Mouse (Mus musculus) c-Kit-positive CD71-positive TER-119-negative erythroid progenitor cells, embryonic 14.5 days (primary cell): ENCODE data around the gene Grasp.

Source experiments
- DNase-seq: peaks from one replicate; pipeline ENCODE4 v3.0.0-alpha.2; 2013; ENCODE audit warnings: low read depth

The Grasp gene

DNA sequence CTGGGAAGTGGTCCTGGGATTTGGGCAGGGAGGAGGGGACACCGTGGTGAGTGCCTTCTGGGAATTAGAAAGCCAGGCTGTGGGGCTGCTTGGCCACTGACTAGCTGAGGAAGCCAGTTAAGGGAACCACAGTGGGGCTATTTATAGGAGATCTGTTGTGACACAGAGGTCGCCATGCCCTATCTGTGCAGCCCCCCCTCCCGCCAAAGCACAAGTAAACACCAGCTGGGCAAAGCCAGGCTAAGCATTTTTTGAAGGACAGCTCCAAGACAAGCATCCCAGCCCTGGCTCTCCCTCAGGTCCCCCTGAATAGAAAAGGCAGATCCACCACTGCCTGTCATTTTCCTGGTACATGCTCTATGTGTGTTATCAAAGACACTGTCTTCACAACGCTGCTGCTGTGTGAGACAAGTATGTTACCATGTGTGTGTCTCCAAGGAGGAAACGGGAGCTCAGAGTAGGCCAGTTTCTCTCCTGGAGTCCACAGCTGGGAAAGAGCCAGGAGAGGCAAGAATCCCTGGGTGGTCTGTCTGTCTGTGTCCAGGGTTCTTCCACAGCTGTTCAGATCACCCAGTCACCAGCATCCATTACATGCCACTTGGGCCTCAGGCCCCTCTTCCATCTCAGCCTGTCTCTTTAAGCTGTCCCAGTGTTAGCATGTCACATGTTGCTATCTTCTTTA lies 24.2 kb downstream of the Grasp start:
- no peak for DNase-seq

DNA sequence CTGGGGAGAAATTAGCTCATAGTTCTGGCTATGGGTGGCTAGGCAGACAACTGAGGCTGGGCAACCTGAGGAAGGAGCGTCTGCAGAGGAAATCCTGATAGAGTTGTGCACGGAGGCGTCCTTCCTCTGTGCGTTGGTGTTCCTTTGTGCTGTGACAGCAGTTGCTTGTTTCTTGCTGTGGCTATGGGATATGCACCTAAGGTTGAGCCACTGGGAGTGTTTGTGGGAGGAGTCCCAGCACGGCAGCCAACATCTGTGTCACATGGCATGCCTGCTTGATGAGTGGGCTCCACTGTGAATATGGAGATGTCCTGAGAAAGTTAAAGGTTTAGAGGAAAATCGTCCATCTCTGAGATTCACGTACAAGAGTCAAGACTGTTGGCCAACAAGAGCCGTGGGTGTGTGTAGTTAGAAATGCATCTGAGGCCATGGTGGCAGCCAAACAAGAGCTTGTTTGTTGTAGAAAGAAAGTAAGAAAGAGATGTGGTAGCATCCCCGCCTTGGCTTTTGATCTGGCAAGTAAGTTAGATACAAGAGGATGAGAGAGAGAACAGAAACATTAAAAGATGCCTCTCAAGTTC lies 26.3 kb downstream of the Grasp start:
- no peak for DNase-seq

- no peak for DNase-seq
Observed at GRCm38 (mm10) chr15:101251930-101252329, 27.9 kb downstream of the Grasp start.

- DNase-seq: no peak
Observed at GRCm38 (mm10) chr15:101252614-101253013, 28.6 kb downstream of the Grasp start.

- no peak for DNase-seq
Observed at GRCm38 (mm10) chr15:101253563-101253885, 29.5 kb downstream of the Grasp start.

DNA sequence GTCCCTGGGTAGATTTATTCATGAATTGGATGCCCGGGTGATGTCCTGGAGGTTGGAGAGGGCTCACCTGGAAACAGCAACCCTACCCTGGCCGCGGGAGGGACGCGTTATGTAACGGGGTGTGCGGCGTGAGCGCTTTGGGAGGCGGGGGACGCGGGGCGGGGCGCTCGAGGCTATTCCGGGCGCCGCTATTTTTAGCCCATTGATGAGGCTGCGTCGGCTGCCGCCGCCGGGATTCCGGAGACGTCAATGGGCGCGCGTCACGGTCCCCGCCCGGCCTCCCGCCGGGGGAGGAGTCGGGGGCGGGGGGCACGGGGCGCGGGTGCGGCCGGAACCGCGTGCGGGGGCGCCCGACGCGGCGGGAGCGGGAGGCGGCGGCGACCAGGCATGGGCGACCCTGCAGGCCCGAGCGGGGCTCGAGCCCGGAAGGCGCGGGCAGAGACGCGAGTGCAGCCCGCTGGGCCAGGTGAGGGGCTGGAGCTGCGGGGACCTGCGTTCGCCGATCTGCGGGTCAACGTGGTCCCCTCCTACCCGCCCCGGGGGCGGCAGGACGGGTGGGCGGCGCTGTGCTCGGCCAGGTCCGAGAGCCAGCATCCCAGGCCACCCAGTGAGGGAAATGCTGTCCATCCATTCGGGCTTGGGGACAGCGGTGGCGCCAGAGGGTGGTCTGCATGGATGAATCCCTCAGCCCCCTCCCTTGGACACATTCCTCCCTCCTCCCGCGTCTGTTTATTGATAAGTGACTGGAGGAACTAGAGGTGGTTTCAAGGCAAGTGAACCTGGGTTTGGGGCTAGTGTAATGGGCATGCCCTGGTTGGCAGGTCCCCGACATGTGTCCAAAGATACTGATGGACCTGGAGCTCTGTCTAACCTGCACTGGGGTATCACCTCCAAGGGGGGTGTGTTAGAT lies 30.2 kb downstream of the Grasp start, which contains the start of gene Nr4a1:
TSS of gene Nr4a1 (plus strand) at position 384 of the 910 bp plus-strand sequence.
- DNase-seq: no peak

DNA sequence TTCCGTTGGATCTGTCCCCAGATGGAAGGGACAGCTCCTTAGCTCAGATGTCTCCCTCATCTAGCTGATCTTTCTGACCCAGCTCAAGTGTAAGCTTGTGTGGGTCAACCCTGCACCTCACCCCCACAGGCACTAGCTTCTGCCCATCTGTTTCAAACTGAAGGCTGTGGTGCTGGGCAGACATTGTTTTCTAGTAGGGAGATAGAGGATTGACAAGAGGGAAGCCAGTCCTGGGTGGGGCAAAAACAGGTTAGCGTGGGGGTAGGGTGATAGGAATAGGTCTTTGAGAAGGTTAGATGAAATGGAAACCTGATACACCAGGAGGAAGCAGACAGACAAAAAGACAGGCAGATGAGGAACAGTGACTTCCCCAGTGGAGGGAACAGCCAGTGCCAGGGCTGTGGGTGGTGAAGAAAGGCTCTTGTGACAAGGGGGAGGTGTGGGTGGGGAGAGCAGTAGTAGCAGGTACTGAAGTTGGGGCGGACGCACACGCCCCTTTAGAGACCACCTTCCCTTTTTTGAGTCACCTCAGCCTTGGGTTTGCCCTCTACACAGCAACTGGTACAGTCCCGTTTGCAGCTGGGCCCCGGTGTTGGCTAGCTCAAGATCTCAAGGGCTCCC lies 32.0 kb downstream of the Grasp start:
- DNase-seq: no peak

GRCm38 (mm10) chr15:101256463-101257206 lies 32.6 kb downstream of the Grasp start:
- no peak for DNase-seq

DNA sequence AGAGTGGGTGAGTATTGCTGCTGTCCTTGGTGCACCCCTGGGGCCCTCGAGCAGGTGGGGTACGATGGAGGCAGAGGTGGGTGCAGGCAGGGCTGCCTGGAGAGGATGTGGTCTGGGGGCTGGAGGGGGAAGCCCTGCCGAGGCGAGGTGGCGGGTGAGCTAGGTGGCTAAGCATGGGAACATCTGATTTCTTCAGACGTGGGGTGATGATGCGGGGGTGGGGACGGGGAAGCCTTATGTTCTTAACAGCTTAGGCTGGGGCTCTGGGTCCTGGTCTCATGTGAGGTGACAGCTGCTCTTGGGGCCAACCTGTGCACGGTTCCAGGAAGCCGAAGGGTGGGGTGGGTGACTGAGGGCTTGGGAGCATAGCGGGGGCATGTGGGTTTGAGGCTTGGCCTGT lies 34.4 kb downstream of the Grasp start:
- DNase-seq: no peak

- no peak for DNase-seq
Observed at GRCm38 (mm10) chr15:101259922-101260321, 35.9 kb downstream of the Grasp start.

- no peak for DNase-seq
Observed at GRCm38 (mm10) chr15:101260387-101260786, 36.4 kb downstream of the Grasp start.

DNA sequence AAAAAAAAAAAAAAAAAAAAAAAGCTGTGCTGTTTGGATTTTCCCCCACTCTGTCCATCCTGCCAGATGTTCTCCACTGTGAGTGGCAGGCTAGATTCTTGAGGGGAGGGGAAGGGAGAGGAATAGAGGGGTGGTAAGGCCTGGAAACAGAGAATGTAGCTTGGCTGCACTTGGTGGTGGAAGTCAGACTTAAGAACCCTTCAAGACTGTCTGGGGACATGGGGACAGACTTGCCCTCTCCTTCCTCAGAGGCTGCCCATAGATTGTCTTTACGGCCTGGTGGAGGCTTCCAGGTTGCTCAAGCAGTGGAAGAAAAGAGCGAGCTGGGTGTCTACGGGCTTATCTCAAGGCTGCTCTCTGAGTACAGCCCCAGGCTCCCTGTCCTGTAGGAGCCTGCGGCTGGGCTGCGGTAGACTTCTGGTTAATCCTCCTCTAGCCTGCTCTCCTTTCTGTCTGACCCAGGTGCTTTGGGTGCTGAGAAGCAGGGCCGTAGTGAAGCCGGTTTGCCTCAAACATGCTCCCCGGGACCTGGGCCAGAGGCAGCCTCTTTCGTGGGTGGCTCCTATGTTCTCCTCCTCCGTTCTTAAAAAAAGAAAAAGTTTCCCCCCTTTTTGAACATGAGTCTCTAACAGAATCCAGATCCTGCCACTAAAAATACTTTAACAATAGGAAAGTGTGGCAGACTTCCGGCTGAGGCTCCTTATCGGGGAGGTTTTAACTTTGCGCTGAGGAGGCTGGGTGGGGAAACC lies 37.1 kb downstream of the Grasp start:
- no peak for DNase-seq

GRCm38 (mm10) chr15:101262502-101262901 lies 38.5 kb downstream of the Grasp start:
- no peak for DNase-seq

DNA sequence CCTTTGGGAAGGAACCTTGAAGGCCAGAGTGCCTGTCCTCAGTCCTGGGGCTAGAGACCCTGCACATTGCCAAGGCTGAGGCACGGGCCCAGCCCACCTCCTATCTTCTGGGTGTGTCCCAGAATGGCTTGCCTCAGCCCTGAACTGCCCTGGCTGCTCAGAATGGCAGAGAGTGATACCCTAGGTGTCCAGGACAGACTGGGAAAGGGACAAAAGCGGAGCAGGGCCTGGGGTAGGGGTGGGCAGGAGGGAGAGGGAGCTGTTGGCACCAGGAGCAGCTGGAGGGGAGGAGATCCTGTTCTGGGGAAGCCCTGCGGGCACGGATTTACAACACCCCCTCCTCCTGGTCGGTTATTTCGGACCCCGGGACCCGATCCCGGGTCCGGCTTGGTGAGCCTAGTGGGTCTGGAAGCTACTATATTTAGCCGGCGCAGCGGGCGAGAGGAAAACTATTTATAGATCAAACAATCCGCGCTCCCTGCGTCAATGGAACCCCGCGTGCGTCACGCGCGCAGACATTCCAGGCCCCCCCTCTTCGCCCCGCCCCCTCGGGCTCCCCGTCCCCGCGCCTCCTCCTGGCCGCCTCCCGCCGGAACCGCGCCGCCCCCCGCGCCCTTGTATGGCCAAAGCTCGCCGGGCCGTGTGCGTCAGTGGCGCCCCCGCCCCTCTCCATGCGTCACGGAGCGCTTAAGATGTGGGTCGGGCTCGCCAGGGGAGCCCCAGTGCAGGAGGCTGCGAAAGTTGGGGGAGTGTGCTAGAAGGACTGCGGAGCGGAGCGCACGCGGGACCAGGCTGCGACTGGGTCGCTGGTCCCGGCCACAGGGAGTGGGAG lies 42.4 kb downstream of the Grasp start:
- DNase-seq: no peak

GRCm38 (mm10) chr15:101267053-101268032 lies 43.4 kb downstream of the Grasp start:
- DNase-seq: no peak

DNA sequence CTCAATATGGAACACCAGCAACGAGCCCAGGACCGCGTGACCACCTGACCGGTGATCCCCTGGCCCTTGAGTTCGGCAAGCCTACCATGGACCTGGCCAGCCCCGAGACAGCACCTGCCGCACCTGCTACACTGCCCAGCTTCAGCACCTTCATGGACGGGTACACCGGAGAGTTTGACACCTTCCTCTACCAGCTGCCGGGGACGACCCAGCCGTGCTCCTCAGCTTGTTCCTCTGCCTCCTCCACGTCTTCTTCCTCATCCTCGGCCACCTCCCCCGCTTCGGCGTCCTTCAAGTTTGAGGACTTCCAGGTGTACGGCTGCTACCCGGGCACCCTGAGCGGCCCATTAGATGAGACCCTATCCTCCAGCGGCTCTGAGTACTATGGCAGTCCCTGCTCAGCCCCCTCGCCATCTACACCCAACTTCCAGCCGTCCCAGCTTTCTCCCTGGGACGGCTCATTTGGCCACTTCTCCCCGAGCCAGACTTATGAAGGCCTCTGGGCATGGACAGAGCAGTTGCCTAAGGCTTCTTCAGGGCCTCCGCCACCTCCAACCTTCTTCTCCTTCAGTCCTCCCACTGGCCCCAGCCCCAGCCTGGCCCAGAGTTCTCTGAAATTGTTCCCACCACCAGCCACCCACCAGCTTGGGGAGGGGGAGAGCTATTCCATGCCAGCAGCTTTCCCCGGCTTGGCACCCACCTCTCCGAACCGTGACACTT lies 46.3 kb downstream of the Grasp start:
- no peak for DNase-seq

- DNase-seq: no peak
Observed at GRCm38 (mm10) chr15:101271107-101271506, 47.1 kb downstream of the Grasp start.

DNA sequence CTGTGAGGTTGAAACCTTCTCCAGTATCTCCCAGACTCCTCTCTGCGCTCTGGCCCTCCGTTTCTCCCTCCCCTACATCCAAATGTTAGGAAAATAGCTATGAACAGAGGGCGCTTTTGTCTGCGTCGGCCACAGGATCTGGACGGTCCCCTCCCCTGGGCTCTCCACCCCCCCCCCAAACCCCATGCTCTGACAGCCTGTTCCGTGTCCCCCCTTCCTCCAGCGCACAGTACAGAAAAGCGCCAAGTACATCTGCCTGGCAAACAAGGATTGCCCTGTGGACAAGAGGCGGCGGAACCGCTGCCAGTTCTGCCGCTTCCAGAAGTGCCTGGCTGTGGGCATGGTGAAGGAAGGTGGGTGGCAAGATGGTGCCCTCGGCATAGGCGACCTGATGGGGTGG lies 47.5 kb downstream of the Grasp start:
- DNase-seq: no peak
